Mouse (Mus musculus): Measurements from ENCODE around the gene Hfe2. TPM values are rescaled to one million over a fixed set of nuclear protein-coding genes. Genes with fewer than 3 reads are reported as not detected.

Hfe2 gene
- total RNA-seq, 2 experiments from 2014 or later: 383 to 415 TPM

DNA sequence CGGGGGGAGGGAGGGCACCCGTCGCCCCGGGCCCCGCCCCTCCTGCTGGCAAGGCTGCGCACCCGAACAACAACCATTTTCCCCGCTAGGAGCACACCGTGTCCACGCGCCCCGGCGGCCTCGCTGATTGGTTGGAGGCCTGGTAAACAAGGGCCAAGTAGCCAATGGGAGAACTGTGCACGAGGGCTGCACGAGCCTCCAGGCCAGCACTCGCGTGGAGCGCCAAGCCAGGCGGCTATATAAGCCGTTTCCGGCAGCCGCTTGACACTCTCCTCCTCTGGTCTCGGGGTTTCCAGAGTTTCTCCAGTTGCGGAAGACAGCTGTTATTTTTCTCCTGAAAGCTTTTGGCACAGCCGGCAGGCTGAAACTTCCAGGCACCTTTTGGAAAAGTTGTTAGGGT is 32.7 kb downstream of the Hfe2 start, which contains the start of gene Txnip:
Gene Txnip, plus strand, starts transcription at position 264 of the 400 bp plus-strand sequence.
- DNase-seq: peak; percentile 99

DNA sequence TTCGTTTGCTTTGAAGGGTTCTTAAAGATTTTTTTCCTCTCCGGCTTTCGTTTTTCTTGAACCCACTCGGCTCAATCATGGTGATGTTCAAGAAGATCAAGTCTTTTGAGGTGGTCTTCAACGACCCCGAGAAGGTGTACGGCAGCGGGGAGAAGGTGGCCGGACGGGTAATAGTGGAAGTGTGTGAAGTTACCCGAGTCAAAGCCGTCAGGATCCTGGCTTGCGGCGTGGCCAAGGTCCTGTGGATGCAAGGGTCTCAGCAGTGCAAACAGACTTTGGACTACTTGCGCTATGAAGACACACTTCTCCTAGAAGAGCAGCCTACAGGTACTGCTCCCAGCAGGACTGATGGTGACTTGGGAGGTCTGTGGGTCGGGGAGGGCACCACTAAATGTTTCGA is 33.2 kb downstream of the Hfe2 start:
- no peak for DNase-seq

DNA sequence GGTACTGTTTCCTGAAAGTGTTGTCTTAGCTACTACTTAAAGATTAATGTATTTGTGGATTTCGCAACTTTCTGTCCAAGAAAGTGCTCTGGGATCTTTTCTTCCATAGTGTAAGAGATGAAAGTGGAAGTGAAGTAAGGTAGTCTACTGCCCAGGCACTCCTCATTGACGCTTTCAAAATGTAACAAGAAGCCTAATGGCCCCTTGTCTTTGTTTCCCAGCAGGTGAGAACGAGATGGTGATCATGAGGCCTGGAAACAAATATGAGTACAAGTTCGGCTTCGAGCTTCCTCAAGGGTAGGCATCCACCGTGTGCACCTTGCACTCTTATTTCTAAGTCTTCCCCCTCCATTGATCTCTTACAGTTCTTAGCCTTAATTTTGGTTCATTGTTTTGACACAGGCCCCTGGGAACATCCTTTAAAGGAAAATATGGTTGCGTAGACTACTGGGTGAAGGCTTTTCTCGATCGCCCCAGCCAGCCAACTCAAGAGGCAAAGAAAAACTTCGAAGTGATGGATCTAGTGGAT is 33.8 kb downstream of the Hfe2 start:
- DNase-seq: no peak

DNA sequence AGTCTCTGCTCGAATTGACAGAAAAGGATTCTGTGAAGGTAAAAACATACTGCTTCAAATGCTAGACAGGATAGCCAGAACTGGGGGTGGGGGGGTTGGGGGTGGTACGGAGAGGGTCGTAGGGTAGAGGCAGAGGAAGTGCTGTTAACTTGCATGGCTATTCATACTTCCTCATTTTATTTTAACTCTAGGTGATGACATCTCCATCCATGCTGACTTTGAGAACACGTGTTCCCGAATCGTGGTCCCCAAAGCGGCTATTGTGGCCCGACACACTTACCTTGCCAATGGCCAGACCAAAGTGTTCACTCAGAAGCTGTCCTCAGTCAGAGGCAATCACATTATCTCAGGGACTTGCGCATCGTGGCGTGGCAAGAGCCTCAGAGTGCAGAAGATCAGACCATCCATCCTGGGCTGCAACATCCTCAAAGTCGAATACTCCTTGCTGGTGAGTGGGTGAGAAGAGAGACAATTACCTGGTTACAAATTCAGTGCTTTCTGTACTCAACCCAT is 34.5 kb downstream of the Hfe2 start:
- DNase-seq: no peak

DNA sequence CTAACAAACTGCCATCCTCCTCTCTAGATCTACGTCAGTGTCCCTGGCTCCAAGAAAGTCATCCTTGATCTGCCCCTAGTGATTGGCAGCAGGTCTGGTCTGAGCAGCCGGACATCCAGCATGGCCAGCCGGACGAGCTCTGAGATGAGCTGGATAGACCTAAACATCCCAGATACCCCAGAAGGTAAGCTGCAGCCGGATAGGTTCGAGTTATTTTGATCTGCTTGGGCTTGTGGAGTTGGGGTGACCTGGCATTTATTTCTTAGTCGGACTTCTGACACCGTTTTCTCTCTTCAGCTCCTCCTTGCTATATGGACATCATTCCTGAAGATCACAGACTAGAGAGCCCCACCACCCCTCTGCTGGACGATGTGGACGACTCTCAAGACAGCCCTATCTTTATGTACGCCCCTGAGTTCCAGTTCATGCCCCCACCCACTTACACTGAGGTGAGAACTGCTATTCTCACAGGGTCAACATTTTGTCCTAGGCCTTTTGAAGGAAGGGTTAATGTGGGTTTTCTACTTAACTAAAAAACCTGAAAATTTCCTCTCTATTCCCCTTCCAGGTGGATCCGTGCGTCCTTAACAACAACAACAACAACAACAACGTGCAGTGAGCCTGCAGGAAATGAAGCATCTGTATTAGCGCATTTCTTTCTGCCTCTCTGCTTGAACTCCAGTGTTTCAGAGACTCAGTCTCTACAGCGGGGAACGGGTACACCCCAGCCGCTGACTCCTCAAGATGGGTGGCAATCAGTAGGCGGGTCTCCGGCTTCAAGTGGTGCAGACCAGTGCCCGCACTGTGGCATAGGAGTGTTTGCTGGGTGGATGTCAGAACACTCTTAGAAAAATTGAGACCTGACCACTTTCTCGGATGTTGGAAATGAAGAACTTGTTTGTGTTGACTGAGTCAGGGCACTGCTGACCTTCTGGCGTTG is 35.2 kb downstream of the Hfe2 start:
- no peak for DNase-seq

DNA sequence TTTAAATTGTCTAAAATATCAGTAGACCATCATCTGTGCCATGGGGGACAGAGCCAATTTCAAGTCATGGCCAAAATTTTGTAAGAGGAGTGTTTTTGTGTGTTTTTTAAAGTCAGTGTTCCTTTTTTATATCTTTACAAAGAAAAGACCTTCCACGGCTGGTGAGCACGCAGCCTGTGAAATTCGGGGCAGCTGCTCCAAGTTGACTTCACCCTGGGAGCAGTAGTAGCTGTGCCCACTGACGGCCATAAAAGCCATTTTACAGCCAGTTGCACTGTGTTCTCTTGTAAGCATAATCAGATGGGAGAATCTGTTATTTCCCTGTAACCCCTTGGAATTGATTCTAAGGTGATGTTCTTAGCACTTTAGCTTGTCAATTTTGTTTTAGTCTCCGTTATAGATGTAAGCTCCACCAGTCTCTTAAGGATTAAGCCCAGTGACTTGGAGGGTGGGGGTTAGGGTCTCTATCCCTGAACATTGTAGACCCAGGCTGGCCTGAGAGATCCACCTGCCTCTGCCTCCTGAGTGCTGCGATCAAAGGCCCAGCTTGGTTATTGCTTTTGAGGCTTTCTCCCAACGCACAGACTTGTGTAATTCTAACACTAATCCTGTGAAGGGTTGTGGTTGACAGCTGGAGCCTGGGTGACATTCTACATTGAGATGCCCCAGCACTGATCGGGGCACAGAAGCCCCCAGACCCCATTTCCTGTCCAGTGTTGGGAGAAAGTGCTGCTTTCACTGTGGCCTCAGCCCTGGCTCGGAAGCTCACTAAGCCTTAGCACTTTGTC is 36.1 kb downstream of the Hfe2 start:
- DNase-seq: no peak

DNA sequence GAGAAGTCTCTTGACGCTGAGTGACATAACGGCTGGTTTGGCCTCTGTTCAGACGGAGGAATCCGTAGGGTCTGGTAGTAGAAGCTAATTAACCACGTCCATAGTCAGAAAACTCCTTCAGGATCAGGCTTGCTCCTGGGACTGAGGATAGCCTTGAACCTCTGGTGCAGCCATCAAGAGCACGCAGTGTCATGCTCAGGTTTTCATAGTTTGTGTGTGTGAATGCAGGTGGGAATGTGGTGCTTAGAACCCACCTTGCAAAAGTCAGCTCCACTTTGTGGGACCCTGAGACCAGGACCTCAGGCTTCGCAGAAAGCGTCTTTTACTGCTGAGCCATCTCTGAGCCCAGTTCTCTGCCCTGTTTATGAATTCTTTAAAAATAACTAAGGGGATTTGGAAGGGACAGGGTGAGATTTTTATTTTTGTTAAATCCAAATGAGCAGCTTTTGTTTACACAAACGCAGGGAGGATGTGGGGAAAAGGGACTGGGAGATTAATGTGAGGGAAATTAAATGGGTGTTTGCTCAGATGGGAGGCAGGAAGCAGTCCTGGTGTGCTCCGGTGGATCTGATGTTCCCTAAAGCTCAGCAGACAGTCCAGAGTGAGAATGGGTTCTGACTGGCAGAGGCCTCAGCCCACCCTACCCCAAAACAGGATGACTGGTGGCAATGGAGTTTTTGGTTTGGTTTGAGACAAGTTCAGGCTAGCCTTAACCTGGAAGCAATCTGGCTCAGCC is 37.1 kb downstream of the Hfe2 start:
- peak; percentile 45 for DNase-seq

DNA sequence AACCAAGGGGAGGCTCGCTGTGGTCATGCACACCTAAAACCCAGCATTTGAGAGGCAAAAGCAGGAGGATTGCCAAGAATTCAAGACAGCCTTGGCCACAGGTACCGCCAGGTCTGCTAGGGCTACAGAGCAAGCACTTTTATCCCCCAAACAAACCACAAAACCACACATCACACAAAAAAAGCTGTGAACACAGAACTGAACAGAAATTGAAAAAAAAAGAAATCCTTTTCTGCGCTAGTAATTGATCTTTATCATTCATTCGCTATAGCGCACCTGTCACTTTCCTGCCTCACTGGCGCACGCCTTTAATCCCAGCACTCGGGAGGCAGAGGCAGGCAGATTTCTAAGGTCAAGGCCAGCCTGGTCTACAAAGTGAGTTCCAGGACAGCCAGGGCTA is 38.3 kb downstream of the Hfe2 start:
- DNase-seq: no peak

DNA sequence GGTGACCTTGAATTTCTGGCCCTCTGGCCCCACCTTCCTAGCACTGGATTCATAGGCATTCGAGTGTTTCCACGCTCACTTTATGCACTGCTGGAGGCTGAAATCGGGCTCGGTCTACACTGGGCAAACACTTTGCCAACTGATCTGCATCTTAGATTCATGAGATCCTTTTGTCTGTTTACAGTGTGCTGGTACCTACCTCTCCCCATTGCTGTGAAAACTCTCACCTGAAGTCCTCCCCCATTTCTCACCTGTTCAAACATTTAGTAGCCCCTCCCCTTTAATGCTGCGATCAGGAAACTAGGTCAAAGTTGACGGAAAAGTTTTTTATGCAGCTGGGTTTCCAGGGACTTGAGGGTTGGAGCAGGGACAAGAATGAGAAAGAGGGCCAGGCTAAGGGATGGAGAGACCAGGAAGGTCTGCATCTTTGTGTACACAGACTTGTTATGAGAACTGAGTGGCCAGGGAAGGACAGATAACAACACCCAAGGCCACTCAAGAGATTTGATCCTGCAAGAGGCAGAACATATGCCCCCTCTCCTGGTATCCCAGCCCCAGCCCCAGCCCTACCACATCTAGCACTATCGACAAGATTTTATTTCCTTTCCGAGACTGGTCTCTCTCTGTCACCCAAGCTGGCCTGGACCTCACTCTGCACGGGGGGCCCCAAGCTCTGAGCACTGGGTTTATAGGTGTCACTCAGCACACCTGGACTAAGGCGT is 39.1 kb downstream of the Hfe2 start:
- DNase-seq: no peak

DNA sequence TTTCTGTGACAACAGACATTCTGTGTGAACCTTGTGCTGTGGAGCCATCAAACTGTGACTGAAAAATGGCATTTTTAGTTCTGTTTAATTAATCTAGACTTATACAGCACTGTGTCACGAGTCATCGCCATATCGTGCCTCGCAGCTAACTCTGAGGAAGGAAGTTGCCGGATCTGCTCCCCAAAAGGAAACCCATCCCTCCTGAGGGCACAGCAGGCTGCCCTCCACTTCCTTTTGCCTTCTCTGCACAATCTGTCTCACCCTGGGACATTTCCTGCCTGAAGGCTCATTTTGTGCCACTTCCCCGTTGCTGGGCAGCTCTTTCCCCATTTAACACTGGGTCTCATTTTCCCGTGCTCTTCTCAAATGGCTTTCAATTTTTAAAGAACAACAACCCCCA is 39.7 kb downstream of the Hfe2 start:
- DNase-seq: no peak

DNA sequence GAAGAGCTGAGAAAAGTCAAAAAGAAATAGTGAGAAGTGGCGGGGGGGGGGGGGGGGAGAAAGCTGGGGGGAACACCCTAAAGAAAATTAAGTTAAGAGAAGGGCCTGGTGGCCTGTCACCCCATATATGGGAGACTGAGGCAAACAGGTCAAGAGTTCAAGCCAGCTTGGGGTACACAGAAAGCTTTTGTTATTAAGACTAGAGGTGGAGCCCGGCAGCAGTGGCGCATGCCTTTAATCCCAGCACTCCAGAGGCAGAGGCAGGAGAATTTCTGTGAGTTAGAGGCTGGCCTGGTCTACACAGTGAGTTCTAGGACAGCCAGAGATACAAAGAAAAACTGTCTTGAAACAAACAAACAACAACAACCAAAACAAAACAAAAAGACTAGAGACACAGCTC is 40.1 kb downstream of the Hfe2 start:
- no peak for DNase-seq

DNA sequence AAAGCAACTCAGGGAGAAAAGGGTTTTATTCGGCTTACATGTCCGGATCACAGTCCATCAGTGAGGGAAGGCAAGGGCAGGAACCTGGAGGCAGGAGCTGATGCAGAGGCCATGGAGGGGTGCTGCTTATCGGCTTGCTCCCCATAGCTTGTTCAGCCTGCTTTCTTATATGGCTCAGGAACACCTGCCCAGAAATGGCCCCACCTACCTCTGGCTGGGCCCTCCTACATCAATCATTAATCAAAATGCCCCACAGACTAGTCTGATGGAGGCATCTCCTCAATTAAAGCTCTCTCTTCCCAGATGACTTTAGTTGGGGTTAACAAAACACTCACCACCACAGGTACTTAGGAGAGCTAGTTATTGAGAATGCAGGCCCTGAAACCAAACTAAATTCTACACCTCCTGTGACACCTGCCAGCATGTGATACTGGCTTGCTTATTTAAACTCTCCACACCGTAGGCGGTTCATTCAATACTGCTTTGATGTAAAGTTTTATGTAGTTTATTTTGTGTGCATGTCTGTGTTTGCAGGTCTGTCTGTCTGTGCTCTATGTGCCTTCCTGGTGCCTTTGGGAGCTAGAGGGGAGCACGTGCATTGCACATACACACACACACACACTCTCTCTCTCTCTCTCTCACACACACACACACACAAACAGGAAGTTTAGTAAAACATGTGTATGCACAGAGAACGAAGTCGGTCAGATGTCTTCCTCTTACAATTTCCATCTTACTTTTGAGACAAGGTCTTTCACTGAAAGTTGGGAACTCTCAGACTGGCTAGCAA is 41.9 kb downstream of the Hfe2 start:
- no peak for DNase-seq

DNA sequence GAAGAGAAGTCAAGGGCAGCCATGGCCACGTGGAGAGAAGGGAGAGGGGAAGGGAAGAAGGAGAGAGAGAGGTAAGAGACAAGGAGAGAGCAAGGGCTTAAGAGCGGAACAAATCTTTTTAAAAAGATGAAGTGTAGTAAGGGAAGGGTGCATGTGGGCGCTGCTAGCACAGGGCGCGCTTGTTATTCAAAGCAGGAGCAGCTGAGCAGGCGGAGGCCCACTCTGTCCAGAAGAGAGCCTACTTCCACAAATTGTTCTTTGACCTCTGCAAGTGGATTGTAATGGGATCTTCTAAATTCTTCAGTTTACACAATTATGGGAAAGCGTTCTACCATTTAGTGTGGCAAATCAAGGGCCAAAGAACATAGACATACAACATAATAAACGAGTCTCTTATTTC is 43.6 kb downstream of the Hfe2 start:
- no peak for DNase-seq

DNA sequence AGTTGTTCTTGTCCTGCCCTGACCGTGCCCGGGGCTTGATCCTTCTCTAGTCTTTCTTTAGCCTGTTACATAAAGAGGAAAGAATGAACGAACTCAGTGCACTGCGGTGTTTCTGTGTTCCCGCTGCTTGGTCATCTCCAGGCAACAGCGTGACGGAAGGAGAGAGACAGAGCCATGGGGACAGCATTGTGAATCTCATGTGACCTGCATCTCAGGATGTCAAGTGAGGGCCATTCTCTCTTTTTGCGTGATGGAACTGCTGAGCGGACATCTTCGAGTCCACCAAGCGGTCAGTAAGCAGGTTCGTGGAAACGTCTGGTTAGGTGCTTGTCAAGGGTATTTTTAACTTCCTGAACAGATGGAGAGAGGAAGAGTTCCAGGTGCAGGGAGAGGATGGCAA is 44.5 kb downstream of the Hfe2 start:
- no peak for DNase-seq

DNA sequence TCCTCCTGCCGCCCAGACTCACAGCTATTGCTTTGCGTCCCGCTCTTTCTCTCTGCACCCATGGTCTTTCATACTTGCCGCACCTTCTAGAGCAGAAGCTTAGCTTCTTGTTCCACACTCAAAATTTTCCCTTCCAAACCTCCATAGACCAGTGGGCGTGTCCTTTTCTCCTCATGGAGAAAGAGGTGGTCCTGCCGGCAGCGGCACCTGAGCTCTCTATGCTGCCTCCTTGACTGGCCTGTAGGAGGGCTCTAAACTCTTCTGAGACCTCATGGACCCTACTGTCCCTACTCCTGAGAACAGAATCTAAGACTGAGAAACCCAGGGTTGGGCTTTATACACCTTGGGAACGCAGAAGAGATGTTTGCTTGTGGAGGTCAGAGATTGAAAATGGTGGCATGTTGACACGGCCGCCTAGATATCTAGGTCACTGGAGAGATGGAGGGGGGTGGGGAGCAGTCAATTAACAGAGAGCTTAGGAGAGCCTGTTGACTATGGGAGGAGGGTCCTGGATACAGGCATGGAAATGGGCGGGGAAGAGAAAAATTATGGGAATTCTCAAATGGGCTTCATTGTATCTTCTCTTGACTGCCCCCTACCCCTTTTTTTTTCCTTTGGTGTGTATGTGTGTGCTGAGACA is 45.1 kb downstream of the Hfe2 start:
- DNase-seq: no peak

DNA sequence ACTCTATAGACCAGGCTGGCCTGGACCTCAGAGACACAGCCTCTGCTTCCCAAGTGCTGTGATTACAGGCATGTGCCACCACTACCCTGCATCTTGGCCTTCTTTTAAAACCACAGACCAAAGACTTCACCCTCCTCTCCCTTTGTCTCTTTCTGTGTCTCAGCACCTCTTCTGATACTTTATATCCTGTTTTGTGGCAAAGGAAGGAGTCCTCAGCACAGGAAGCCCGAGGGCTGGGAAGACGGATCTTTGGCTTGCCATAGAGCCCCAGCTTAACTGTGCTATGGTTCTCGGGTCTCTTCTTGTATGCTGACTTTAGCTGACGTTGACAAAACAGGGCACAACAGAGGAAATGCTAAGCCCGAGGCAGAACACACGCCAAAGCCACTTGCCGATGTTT is 45.7 kb downstream of the Hfe2 start:
- DNase-seq: no peak

DNA sequence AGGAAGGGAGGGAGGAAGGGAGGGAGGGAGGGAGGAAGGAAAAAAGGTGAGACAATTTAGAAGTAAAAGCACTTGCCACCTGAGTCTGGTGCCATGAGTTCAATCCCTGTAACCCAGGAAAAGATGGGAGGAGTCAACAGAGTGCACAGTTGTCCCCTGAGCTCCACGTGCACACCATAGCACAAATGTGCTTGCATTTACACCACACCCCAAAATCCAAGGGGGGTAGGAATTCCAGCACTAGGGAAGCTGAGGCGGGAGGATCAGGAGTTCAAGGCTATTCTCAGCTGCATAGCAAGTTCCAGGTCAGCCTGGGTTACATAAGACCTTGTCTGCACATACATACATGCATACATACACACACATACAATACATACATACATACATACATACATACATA is 46.4 kb downstream of the Hfe2 start:
- no peak for DNase-seq

DNA sequence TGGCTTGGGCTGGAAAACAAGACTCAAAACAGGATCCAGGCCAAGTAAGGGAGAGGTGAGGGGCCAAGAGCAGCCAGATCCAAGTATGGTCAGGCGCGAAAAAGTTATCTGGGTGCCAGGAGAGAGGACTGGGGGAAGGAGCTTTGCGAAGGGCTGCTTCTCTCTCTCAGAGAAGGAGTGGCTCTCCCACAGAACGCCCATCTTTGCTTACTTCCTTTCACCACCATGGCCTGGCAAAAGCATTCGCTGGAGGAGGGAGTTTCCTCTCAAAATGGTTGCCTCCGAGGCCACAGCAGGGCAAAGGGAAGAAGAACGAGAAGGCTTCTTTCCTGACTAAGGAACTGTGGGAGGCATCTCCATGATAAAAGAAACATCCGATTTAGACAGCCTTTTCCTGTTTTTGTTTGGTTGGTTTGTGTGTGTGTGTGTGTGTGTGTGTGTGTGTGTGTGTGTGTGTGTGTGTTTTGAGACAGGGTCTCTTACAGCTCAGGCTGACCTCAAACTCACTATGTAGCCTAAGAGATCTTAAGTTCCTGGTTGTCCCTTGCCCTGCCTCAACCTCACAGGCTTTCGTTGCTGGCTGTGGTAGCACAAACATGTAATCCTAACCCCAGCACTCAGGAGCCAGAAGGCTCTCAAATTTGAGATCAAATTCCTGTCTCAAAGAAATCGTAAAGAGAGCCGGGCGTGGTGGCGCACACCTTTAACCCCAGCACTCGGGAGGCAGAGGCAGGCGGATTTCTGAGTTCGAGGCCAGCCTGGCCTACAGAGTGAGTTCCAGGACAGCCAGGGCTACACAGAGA is 47.1 kb downstream of the Hfe2 start:
- no peak for DNase-seq

Data from gastrocnemius, postnatal 10 days (tissue).